Mouse (Mus musculus) megakaryocyte-erythroid progenitor cell, adult 5-6 weeks (primary cell): ENCODE measurements around the gene Nppb. TPM values are rescaled to one million over a fixed set of nuclear protein-coding genes. Genes with fewer than 3 reads are reported as not detected.

Source experiments
- ATAC-seq: replicated peaks from 2 replicates; pipeline ENCODE4 v1.8.0; 2016; ENCODE audit warnings: mild to moderate bottlenecking, inconsistent platforms; ENCODE audit not compliant: severe bottlenecking, poor library complexity, low FRiP score, low TSS enrichment
- total RNA-seq, 2 experiments: library from RNA; stranded (forward) in 1 of 2; stranded (reverse) in 1 of 2; fragments of 200-1000, 215-1000 nt in 1 of 2; fragments of >200 nt in 1 of 2; fragmentation: Nextera tagmentation in 1 of 2; gene quantifications; 2 replicates each; pipeline ENCODE4 v1.2.3; 2014 to 2017

The Nppb gene
- total RNA-seq (2014; fragmentation: Nextera tagmentation) (not detected in 2 replicates), total RNA-seq (2017) (not detected in 2 replicates)

DNA sequence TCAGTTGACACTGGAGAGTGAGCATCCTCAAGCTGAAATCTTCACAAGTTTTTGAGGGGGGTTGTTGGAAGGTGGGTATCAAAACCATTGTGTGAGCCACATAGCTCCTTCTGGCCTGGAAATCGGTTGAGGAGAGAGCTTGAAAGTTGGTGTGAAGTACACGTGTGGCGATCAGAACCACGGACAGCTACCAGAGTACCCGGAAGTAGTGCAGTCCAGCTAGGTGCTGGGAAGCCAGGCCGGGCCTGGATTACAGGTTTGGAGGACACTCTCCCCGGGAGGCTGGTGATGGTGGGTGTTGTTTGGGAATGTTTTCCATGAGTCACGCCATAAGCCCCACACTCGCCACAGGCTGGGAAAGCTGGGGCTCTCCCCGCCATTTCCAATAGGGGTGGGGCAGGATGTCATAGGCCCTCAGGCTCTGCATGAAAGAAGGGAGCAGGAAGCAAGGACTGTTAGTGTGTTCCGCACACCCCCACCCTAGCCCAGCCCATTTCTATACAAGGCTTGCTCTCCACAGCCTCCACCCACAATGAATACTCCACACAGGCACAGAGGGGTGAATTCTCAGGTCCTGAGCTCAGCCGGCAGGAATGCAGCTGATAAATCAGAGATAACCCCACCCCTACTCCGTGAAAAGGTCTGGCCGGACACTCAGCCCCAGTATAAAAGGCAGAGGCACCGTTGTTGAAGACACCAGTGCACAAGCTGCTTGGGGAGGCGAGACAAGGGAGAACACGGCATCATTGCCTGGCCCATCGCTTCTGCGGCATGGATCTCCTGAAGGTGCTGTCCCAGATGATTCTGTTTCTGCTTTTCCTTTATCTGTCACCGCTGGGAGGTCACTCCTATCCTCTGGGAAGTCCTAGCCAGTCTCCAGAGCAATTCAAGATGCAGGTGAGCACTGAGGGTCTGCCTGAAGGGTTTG is at the start of gene Nppb:
TSS of gene Nppb (plus strand) at position 584 of the 928 bp plus-strand sequence.
- peak; percentile 79 for ATAC-seq

DNA sequence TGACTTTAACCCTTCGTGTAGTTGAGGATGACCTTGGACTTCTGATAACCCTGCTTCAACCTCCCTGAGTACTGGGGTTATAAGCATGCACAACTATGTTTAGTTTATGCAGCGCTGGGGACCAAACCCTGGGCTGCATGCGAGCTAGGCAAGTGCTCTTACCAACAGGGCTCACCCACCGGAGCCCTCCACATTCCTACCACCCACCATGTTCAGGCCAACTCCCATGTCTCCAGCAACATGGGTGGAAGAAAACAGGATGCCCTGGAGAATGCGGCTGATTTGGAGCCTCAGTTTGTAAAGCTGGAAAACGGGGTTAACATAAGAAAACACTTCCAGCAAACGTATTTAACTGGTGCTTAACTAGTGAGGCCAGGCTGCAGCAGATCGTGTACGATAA is 49.7 kb upstream of the Nppb start:
- ATAC-seq = no peak

DNA sequence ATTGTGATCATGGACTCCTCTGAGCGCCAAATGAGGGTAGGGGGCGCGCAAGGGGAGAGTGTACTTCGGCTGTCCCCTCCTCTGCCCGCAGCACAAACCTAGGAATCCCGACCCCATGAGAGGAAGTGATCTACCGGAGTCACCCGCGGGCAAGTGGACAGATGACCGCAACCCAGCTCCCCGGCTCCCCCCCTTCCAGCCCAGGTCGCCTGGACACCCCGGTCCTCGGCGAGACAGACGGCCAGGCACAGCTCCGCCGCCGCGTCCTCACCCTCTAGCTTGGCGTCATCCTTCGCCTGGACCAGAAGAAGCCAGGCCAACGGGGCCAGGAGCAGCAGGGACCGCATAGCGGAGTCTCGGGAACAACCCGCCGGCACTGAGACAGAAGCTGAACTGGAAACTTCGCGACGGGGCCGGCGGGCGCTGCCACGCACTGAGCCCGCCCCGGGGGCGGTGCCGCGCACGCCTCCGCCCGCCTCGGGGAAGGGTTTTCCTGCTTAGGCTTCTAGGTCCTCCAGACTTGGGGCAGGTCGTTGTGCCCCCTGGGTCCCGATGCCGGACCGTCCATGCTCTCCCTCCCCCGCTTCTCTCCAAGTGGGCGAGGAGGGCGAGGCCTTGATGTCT is 49.1 kb upstream of the Nppb start, which contains the start of gene Plod1:
TSS of gene Plod1 (minus strand) at position 437 of the 624 bp plus-strand sequence.
- ATAC-seq = peak; percentile 70

DNA sequence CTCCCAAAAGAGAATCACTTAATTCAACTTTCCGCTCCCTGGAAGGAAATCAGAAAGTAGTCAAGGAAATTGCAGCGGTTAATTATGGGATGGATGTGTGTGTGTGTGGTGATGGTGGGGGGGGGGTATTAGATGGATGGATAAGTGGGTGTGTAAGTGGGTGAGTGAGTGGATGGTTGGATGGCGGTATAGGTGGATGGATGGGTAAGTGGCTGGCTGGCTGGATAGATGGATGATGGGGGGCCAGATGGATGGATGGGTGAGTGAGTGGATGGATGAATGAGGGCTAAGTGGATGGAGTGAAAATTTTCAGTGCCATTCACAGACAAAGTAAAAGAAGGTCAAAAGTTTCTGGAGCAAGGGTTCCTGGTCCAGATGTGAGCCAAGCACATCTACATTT is 48.6 kb upstream of the Nppb start:
- ATAC-seq = no peak

DNA sequence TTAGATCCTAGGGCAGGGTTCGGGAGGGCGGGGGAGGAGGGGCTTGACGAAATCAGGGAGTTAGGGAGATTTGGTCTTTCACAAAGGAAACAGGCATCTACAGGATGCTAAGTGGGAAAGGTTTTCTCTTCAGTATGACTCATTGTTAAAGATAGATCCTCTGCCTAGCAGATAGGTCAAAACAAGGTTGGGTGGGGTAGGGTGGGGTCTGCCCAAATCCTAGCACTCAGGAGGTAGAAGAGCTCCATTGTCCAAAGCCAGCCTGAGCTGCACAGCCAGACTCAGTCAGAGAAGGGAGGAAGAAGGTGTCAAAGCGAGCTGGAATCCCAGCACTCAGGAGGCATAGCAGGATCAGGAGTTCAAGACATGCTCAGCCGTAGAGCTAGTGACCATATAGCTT is 48.1 kb upstream of the Nppb start:
- ATAC-seq = no peak

DNA sequence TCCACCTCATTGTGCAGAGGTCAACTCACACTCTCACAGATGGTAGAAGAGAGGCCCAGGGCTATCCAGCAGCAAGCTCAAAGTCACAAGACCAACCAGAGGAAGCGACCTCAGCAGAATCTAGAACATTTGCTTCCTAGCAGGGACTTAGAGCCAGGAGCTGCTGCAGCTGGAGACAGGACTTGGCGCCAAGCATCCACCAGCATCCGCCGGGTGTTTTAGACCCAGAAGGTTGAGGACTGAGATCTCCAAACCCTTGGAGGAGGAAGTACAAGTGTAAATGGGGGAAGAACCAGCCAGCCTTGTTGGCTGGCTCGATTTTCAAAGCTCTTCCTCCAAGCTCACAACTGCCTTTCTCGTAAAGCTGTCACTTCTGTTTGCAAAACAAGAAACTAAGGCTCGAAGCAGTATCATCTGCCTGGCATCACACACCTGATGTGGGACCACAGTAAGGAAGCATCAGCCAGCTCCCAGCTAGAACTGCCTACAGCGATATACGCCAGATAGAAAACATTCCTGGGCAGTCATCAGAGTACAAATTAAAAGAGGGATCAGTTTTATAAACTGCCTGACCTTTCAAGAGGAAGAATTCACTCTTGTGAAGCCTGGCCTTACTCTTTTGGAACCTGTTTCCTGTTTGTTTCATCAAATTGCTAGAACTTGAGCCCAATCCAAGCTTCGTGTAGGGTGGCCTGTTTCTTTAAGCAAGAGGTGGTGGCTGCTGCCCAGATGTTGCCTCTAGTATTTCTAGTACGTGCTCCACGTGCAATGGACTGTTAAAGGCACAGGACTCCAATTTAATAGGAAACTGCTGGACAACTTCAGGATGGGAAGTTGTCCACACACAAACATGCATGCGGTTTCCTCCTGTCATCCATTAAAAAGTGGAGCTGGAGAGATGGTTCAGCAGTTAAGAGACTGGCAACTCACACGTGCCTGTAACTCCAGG is 47.2 kb upstream of the Nppb start:
- ATAC-seq = no peak

DNA sequence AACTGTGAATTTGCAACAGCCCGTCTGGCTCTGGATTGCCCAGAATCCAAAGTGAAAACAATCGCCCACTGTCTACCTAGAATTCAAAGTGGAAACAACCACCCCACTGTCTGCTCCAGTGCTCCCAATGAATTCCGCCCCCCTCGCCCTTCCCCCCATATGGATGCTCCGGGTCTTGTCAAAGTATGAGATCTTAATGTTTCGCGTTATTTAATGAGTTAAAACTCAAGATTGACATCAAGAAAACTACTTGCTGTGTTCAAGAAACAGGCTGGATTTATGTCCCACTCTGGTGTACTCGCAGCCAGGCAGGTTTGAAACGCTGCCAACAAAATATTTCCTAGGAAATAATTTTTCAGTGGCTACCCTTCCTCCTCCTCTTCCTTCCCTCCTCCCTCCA is 45.5 kb upstream of the Nppb start:
- ATAC-seq = no peak

DNA sequence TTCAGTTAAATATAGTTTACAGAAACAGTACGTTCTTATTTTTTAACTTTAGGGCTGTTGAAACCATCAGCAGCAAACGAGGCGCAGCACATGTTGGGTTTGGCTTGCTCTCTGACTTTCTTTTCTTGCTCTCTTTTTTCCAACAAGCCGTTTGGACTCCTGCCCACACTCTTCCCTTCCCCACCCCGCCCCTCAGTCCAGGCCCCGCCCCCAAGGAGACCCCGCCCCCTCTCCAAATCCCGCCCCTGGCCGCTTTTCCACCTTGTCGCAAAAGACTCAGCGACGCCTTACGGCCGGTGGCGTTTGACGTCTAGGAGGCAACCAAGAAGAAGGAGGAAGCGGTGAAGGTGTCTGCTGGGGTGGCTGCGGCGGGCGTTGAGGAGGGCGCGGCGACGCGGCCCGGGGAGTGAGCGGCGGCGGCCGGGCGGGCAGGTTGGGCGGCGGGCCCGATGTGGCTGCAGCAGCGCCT is 45.0 kb upstream of the Nppb start, which contains the start of gene 2510039O18Rik:
TSS of gene 2510039O18Rik (plus strand) at position 320 of the 469 bp plus-strand sequence.
- ATAC-seq = peak; percentile 55

DNA sequence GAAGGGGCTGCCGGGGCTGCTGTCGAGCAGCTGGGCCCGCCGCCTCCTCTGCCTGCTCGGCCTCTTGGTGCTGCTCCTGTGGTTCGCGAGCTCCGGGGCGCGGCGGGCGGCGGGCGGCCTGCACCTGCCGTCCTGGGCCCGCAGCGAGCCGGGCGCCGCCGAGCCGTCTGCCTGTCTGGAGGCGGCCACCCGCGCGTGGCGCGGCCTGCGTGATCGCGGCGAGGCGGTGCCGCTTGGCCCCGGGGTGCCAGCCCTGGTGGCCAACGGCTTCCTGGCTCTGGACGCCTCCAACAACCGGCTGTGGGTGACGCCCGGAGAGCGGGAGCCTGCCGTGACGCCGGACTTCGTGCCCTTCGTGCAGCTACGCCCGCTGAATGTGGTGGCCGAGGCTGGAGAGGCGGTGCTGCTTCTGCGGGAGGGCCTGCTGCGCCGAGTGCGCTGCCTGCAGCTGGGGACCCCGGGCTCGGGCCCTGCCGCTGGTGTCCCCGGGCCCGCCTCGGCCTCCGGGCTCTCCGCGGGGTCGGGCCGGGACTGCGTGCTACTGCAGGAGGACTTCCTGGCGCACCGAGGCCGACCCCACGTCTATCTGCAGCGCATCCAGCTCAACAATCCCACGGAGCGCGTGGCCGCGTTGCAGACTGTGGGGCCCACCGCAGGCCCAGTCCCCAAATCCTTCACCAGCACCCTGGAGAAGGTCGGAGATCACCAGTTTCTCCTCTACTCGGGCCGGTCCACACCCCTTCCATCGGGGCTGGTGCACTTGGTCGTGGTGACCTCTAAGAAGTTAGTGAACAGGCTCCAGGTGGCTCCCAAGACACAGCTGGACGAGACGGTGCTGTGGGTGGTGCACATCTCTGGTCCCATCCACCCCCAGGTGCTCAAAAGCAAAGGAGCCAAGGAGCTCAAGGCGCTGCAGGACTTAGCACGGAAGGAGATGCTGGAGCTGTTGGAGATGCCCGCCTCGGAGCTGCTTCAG is 44.3 kb upstream of the Nppb start:
- ATAC-seq = peak; percentile 23

DNA sequence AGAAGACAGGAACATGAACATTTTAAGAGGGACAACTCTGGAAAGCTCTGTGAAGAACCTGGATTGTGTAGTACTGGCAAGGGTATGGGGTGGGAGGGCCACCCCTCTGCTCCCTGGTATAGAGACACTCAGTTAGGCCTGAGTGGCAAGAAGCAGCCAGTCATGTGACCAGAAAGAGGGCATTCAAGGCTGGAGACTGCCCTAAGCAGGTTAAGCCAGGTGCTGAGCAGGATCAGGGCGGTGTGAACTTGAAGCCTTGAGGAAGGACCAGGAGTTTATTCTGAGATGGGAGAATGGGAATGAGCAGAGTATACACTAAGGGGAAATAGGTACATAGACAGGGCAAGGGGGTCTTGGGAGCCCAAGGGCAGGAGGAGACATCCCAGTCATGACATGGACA is 42.6 kb upstream of the Nppb start:
- ATAC-seq = no peak

DNA sequence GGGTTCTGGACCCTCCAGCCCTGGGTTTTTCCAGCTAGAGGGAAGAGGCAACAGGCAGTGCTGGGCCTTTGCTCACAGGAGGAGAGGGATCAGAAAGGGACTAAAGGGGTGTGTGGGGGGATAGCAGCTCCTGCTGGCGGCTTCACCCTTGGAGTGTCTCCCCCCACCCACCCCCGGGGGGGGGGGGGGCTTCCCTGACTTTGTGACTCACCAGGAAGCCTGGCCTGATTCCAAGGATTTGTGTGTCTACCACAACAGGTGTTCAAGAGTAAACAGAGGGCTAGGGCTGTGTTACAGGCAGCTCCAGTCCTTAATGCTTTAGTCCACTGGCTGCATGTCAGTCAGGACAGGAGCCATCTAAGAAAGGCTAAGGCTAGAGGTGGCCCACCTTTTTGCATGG is 38.1 kb upstream of the Nppb start:
- no peak for ATAC-seq

DNA sequence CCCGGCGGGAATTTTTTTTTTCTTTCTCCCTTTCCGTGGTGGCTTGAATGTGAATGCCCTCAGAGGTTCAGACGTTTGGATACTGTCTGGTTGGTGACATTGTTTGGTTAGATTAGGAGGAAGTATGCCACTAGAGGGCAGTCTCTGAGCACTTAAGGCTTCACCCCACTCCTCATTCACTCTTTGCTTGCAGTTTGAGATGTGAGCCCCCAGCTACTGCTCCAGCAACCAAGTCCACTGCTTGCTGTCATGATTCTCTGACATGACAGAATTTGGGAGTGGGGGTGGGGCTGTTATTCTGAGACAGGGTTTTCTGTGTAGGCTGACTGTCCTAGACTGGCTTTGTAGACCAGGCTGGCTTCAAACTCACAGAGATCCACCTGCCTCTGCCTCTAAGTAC is 32.0 kb upstream of the Nppb start:
- peak; percentile 71 for ATAC-seq

DNA sequence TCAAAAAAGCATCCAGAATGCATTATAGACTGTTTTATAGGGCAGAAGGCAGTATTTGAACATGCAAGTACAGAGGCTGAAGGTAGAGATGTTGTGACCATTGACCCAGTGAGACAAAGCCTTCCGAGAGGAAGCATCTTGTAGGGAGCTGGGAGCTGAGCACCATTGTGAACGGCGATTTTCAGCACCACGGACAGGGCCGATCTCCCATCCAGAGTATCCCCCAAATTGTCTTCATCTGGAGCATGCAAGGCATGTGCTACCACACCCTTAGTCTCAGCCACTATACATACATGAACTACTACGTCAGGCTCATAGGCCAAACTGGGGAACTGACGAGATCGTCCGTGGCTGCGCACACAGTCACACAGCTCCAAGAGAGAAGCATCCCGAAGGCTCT is 28.4 kb upstream of the Nppb start:
- ATAC-seq = peak; percentile 72

DNA sequence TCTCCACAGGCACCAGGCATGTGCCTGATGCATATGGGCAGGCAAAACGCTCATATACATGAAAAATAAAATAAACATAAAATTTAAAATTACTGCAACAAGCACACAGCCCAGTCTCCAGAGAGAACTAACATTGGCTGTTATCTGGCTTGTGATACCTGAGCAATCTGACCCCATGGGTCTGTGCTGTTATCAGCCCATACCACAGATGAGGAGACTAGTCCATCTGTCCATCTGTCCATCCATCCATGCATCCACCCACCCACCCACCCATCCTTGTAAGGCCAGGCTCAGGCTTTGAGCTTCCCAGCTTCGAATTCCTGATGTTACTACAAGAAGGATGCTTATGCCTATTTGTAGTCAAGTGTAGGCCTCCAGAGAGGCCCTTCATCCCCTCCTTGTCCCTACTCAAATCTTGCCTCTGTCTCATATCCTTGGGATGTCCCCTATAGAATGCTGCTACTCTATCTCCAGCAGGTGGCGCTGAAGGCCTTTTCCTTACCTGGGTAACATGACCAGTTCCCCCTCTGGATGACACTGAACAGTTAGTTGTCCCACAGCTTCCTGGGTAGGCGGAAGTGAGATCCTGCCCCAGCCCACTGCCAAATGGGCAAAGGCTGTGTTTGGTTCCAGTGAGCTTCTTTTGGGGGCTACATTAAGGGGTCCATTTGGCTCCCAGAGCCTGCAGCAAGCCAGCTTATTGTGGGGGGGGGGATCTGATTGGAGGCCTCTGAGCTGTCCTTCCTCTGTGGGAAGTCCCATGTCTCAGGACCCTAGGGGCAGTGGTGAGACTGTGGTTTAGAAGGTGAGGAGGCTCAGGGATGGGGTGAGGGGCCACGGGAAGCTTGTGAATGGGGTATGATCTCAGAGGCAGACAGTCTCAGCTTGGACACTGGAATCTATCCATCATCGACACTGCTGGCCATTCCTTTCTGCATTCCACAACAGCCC is 25.4 kb upstream of the Nppb start:
- peak; percentile 77 for ATAC-seq

DNA sequence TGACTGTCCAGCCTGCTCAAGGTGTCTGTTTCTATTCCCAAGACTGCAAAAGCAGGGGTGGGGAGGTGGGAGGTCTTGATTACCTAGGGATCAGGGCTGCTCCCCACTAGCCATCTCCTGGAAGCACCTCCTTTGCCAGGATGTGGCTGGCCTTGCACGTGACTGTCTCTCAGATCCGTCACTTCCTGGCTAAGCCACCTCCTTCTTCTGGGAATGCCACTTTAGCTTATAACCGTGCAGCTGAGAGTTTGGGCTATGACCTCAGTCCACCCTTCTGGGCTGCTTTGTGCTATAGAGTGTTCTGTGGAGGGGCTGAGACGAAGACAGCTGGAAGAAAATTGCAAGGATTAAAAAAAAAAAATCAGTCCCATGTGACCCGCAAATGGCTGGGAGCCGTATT is 22.8 kb upstream of the Nppb start:
- no peak for ATAC-seq

DNA sequence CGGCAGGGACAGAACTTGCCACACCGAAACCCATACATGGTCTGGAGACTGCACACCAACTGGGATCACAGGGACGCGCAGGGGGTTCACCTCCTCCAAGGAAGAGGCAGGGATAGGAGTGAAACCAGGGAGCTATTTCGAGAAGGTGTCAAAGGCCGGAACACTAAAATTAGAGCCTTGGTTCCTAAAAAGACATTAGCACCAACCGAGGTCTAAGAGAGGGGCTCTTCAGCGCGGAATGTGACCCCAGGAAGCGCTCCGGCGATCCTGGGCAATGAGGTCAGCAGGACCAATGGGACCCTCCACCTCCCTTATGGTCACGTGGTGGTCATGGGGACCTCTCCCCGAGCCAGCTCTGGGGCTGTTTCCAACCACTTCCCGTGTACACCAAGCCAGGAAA is 22.0 kb upstream of the Nppb start:
- ATAC-seq = no peak

DNA sequence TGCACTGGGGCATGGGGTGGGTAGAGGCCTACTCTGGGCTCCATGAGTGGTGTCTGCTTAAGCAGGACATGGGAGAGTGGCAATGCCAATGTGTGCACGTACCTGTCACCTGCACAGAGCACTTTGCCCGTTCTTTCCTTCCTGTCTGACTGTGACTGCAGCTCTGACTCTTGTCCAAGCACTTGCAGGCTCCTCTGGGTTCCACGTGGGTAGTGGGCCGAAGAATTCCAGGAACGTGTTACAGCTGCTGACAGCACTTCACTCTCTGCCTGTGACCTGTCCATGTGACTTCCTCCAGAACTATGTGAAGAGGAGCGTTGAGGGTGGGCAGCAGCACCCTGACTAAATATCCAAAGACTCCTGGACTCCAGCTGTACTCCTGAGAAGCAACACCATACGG is 19.9 kb upstream of the Nppb start:
- no peak for ATAC-seq
